Mouse (Mus musculus) stomach, adult 2 months (tissue): ENCODE results near the gene Fez1. TPM values are rescaled to one million over a fixed set of nuclear protein-coding genes. Genes with fewer than 3 reads are reported as not detected.

Experiments
- polyA plus RNA-seq: library from polyadenylated mRNA; depleted of rRNA; stranded (reverse); fragments of >200 nt; gene quantifications from 2 replicates; pipeline ENCODE4 v1.2.3, GENCODE M21; 2012; rRNA removed

The Fez1 gene
- 0.40 and 0.93 TPM in 2 replicates for polyA plus RNA-seq

GRCm38 (mm10) chr9:36821644-36822000 is at the start of gene Fez1:
Gene Fez1, plus strand, starts transcription at chr9:36821864.

DNA sequence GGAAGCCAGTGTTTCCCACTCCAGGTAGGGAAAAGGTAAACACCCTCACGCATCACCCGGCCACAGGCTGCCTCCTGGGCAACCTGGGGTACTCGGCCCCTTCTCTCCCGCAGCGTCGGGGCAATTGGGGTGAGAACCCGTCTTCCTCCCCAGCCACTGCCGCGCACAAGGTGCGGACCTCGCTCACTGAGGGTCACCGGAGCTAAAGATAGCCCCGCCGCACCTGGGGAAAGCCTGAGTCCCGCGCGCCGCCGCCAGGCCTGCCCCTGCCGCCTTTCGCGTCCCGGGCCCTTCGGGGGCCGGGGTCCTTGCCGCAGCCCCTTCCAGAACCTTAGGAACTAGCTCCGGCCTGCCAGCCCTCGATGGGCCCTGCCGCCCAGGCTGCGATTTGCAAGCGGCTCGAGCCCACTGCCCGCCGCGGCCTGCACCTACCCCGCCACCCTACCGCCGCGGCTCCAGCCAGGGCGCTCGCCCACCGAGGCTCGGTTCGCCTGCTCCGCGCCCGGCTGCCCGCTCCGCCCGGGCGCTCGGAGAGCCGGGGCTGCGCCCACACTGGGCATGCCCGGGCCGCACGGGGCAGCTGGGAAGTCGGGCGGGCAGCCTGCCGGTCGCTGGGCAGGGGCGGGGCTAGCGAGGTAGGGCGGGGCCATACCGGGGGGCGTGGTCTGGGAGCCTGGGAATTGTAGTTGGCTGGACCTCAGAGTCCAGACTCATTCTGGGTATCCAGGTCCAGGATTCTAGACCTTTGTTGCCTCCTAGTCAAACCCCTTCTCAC is 24.7 kb upstream of the Fez1 start, which contains the start of gene Ei24:
Ei24 (minus strand) TSS at position 613 of the 775 bp plus-strand sequence.

Other genes starting within 250 kb of the Fez1 start
- not detected in 2 replicates for gene Gm17689, start 239.2 kb upstream of the Fez1 start, polyA plus RNA-seq
- not detected in 2 replicates for gene A630095E13Rik, start 178.5 kb upstream of the Fez1 start, polyA plus RNA-seq
- not detected in 2 replicates for gene Acrv1, start 128.6 kb upstream of the Fez1 start, polyA plus RNA-seq
- 0.18 and 0.35 TPM in 2 replicates for gene Chek1, start 94.8 kb upstream of the Fez1 start, polyA plus RNA-seq
- 21.7 and 44.4 TPM in 2 replicates for gene Stt3a, start 54.2 kb upstream of the Fez1 start, polyA plus RNA-seq
- gene Ei24, start 24.5 kb upstream of the Fez1 start, polyA plus RNA-seq = 31.8 and 68.1 TPM in 2 replicates